Mouse (Mus musculus) brain, embryonic 14.5 days (tissue): Measurements from ENCODE around the gene Pdzd11. TPM values are rescaled to one million over a fixed set of nuclear protein-coding genes. Genes with fewer than 3 reads are reported as not detected.
A peak's percentile ranks its signal among the peaks of the same experiment; 100 is the strongest.

Experiments used
- DNase-seq: peaks from one replicate; pipeline ENCODE4 v3.0.0-alpha.2; 2011; ENCODE audit warnings: low read depth
- CTCF ChIP-seq: fragments of 200-500 bp; IDR thresholded peaks from 2 replicates; pipeline ENCODE4 v1.5.1; 2012; ENCODE audit warnings: inconsistent platforms, mild to moderate bottlenecking, moderate library complexity, borderline replicate concordance; ENCODE audit not compliant: insufficient read depth, insufficient read length; ENCODE audit errors: extremely low read depth
- POLR2A ChIP-seq: fragments of 200-500 bp; IDR thresholded peaks from 2 replicates; pipeline ENCODE4 v1.6.1; 2012; ENCODE audit warnings: mild to moderate bottlenecking, inconsistent platforms, borderline replicate concordance; ENCODE audit not compliant: poor library complexity, insufficient read depth, insufficient read length, severe bottlenecking; ENCODE audit errors: extremely low read depth
- polyA plus RNA-seq: library from polyadenylated mRNA; depleted of rRNA; stranded (reverse); fragments of >200 nt; gene quantifications from 2 replicates; pipeline ENCODE4 v1.2.3, GENCODE M21; 2012; rRNA removed

The Pdzd11 gene
- polyA plus RNA-seq, 1 experiment = 51.3 TPM

GRCm38 (mm10) chrX:100599755-100600154 is 26.6 kb downstream of the Pdzd11 start:
- DNase-seq = no peak
- TF ChIP-seq POLR2A = no peak
- no peak for TF ChIP-seq CTCF

- TF ChIP-seq CTCF = peak; percentile 51; the same call in 1 of the 2 replicates
- TF ChIP-seq POLR2A = no peak
These were observed 28.9 kb downstream of the Pdzd11 start for GRCm38 (mm10) chrX:100597439-100597838.

GRCm38 (mm10) chrX:100594791-100595190 is 31.6 kb downstream of the Pdzd11 start, which contains the start of gene P2ry4:
Gene P2ry4, minus strand, starts transcription at chrX:100594869.
- no peak for DNase-seq
- TF ChIP-seq CTCF (no peak), POLR2A (no peak)

More at GRCm38 (mm10) chrX:100597439-100597838, 28.9 kb downstream of the Pdzd11 start:
- peak; percentile 59 for DNase-seq

Other genes starting within 250 kb of the Pdzd11 start
- not detected in 2 replicates for gene Otud6a, start 197.6 kb downstream of the Pdzd11 start, polyA plus RNA-seq
- 0.25 and 0.34 TPM in 2 replicates for gene Awat2, start 183.9 kb downstream of the Pdzd11 start, polyA plus RNA-seq
- gene Igbp1, start 132.3 kb downstream of the Pdzd11 start, polyA plus RNA-seq = 46.1 and 46.8 TPM in 2 replicates
- not detected in 2 replicates for gene Dgat2l6, start 101.7 kb downstream of the Pdzd11 start, polyA plus RNA-seq
- gene Awat1, start 54.3 kb downstream of the Pdzd11 start, polyA plus RNA-seq = not detected in 2 replicates
- 0.05 and 0.11 TPM in 2 replicates for gene P2ry4, start 31.7 kb downstream of the Pdzd11 start, polyA plus RNA-seq
- gene Arr3, start 21.1 kb downstream of the Pdzd11 start, polyA plus RNA-seq = 0.22 TPM in 1 of 2 replicates, not detected in the other
- gene Kif4, start 831 bp downstream of the Pdzd11 start, polyA plus RNA-seq = 7.9 and 11.2 TPM in 2 replicates
- gene Gdpd2, start 103.3 kb upstream of the Pdzd11 start, polyA plus RNA-seq = 51.1 and 52.8 TPM in 2 replicates
- 42.6 and 50.8 TPM in 2 replicates for gene Dlg3, start 141.2 kb upstream of the Pdzd11 start, polyA plus RNA-seq